Mouse (Mus musculus) forebrain, postnatal 0 days (tissue): ENCODE measurements around the gene Dcst2. TPM values are rescaled to one million over a fixed set of nuclear protein-coding genes. Genes with fewer than 3 reads are reported as not detected.

Experiments used
- ATAC-seq: fragments of 200-750 bp; cut with Nextera tagmentation; 2 replicates; pipeline ENCODE4 v1.8.0; 2017; ENCODE audit warnings: mild to moderate bottlenecking, moderate library complexity
- DNase-seq: peaks from one replicate; pipeline ENCODE4 v3.0.0-alpha.2; 2015
- H3K27ac ChIP-seq: fragments of 300-500 bp; sonication (generic); 2 replicates; pipeline ENCODE4 v1.5.1; 2014; ENCODE audit warnings: low read depth, mild to moderate bottlenecking, antibody characterized with exemption, low read length, moderate library complexity, mixed read lengths
- H3K27me3 ChIP-seq: fragments of 300-500 bp; sonication (generic); 2 replicates; pipeline ENCODE4 v1.6.1; 2014; ENCODE audit warnings: mild to moderate bottlenecking, low read length, mixed read lengths; ENCODE audit not compliant: insufficient read depth
- H3K36me3 ChIP-seq: fragments of 300-500 bp; sonication (generic); 2 replicates; pipeline ENCODE4 v1.6.1; 2014; ENCODE audit warnings: mild to moderate bottlenecking, moderate library complexity; ENCODE audit not compliant: insufficient read depth
- H3K4me1 ChIP-seq: fragments of 300-500 bp; sonication (generic); 2 replicates; pipeline ENCODE4 v1.6.1; 2014; ENCODE audit warnings: antibody characterized with exemption; ENCODE audit not compliant: insufficient read depth
- H3K4me2 ChIP-seq: fragments of 300-500 bp; sonication (generic); 2 replicates; pipeline ENCODE4 v1.6.1; 2014; ENCODE audit warnings: low read depth, mild to moderate bottlenecking, moderate library complexity
- H3K4me3 ChIP-seq: fragments of 300-500 bp; sonication (generic); 2 replicates; pipeline ENCODE4 v1.5.1; 2014; ENCODE audit warnings: low read depth, low read length, mixed read lengths
- H3K9ac ChIP-seq: fragments of 300-500 bp; sonication (generic); 2 replicates; pipeline ENCODE4 v1.6.1; 2014; ENCODE audit warnings: mild to moderate bottlenecking
- H3K9me3 ChIP-seq: fragments of 300-500 bp; sonication (generic); 2 replicates; pipeline ENCODE4 v1.6.1; 2016; ENCODE audit warnings: low read length
- CTCF ChIP-seq: sonication (generic); IDR thresholded peaks from 2 replicates; pipeline ENCODE4 v1.5.1; 2016; ENCODE audit warnings: antibody characterized with exemption, control low read depth, low read depth
- WGBS: fragments of 180-500 bp; shearing (Covaris S2); extraction: QIAGEN DNeasy Blood & Tissue Kit; methylation state at CpG from one replicate; pipeline ENCODE4 v1.1.7; 2014; 5-methylcytosine and 5-hydroxymethylcytosine counted together
- polyA plus RNA-seq: library from polyadenylated mRNA; unstranded; fragments of >200 nt; fragmentation: Nextera tagmentation; extraction: Ambion mirVana; gene quantifications from 2 replicates; pipeline ENCODE4 v1.2.1, GENCODE M21; 2015
- total RNA-seq: library from RNA; depleted of rRNA; stranded (reverse); fragments of >200 nt; gene quantifications from 2 replicates; pipeline ENCODE4 v1.2.3, GENCODE M21; 2014

Gene Dcst2
- total and polyA plus RNA-seq, 2 experiments from 2014 or later, result 0.19 to 0.56 TPM

GRCm38 (mm10) chr3:89388134-89388881 lies 26.5 kb downstream of the Dcst2 start:
- no peak overlapping the region for H3K27ac ChIP-seq
- H3K27me3 ChIP-seq, result no peaks in the 10 kb centered on the region; the same call in 1 of the 2 replicates
- peaks cover 20% of the 10 kb centered on the region for H3K4me1 ChIP-seq
- ATAC-seq (peak; percentile 23; the same call in 1 of the 2 replicates), DNase-seq (no peak)
- H3K9me3 ChIP-seq, result no peaks in the 10 kb centered on the region
- no peak overlapping the region for H3K4me2 ChIP-seq
- no peak overlapping the region for H3K9ac ChIP-seq
- no peaks in the 10 kb centered on the region for H3K36me3 ChIP-seq
- TF ChIP-seq CTCF, result no peak
- no peak overlapping the region for H3K4me3 ChIP-seq
- WGBS, result 53% methylated on average over 11 of the region's 11 CpGs

DNA sequence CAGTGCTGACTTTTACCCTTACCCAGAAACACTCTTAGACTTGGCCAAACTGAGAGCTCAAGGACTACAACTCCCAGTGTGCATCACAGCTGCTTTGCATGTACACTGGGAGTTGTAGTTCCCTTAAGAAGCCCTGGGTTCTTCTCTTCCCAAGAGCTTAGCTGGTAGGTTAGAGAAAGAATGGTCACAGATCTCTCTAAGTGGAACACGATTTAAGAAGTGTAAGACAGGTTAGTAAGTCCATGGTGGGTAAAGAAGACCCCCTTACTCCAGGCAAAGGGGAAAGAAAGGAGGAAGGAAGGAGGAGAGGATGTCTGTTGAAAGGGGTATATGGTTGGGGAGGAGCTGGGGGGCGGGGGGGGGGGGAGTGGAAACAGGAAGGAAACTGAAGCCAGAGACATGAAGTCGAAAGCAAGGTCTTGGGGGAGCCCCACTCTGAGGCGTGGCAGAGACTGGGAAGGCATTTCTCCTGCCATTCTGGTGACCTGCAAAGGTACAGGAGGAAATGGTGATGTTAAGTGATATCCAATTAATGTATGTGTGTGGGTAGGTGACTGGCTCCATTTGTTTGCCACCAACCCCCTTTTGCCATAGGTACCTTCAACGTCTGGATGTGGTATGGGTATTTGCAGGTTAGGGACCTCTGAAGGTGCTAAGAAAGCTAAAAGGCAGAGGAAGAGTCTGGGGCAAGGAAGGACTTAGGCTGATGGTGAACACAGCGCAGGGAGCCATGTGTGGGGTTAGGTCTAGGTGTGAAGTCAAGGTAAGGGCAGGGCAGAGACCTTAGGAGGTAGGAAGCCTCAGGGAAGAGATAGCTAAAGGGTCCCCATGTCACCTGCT lies 27.3 kb downstream of the Dcst2 start:
- no peak overlapping the region for H3K9ac ChIP-seq
- peak; percentile 63 for ATAC-seq

GRCm38 (mm10) chr3:89390111-89390515 lies 28.3 kb downstream of the Dcst2 start:
- peaks cover 27% of the 10 kb centered on the region for H3K4me1 ChIP-seq
- DNase-seq (no peak), ATAC-seq (no peak)
- H3K36me3 ChIP-seq, result no peaks in the 10 kb centered on the region
- H3K4me3 ChIP-seq, result no peak overlapping the region
- WGBS, result 40% methylated on average over 5 of the region's 5 CpGs
- no peak overlapping the region for H3K27ac ChIP-seq
- TF ChIP-seq CTCF, result no peak
- no peaks in the 10 kb centered on the region for H3K9me3 ChIP-seq
- no peak overlapping the region for H3K9ac ChIP-seq
- no peak overlapping the region for H3K4me2 ChIP-seq
- H3K27me3 ChIP-seq, result peaks cover 3% of the 10 kb centered on the region; the same call in 1 of the 2 replicates

More for the DNA sequence above, 27.3 kb downstream of the Dcst2 start:
- H3K4me1 ChIP-seq, result peaks cover 26% of the 10 kb centered on the region
- no peaks in the 10 kb centered on the region; the same call in 1 of the 2 replicates for H3K27me3 ChIP-seq
- H3K4me2 ChIP-seq, result no peak overlapping the region
- 73% methylated on average over 5 of the region's 6 CpGs for WGBS
- no peak overlapping the region for H3K4me3 ChIP-seq
- H3K9me3 ChIP-seq, result no peaks in the 10 kb centered on the region
- TF ChIP-seq CTCF, result no peak
- peak; percentile 71 for DNase-seq
- no peak overlapping the region for H3K27ac ChIP-seq
- no peaks in the 10 kb centered on the region for H3K36me3 ChIP-seq

GRCm38 (mm10) chr3:89390699-89391662 lies 29.2 kb downstream of the Dcst2 start:
- ATAC-seq (no peak), DNase-seq (no peak)
- peak overlapping the region; percentile 96 for H3K4me2 ChIP-seq
- 14% methylated on average over 19 of the region's 19 CpGs for WGBS
- no peak overlapping the region for H3K27ac ChIP-seq
- no peaks in the 10 kb centered on the region for H3K9me3 ChIP-seq
- no peak for TF ChIP-seq CTCF
- no peaks in the 10 kb centered on the region for H3K36me3 ChIP-seq
- H3K4me1 ChIP-seq, result peaks cover 27% of the 10 kb centered on the region
- H3K27me3 ChIP-seq, result peaks cover 8% of the 10 kb centered on the region; the same call in 1 of the 2 replicates
- peak overlapping the region; percentile 44 for H3K9ac ChIP-seq
- H3K4me3 ChIP-seq, result peak overlapping the region; percentile 38

- TF ChIP-seq CTCF, result no peak
- Histone ChIP-seq H3K36me3 (no peaks in the 10 kb centered on the region), H3K27ac (no peak overlapping the region), H3K4me2 (peak overlapping the region; percentile 96), H3K4me3 (peak overlapping the region; percentile 38), H3K4me1 (peaks cover 27% of the 10 kb centered on the region), H3K9ac (peak overlapping the region; percentile 44), H3K9me3 (no peaks in the 10 kb centered on the region), H3K27me3 (peaks cover 8% of the 10 kb centered on the region; the same call in 1 of the 2 replicates)
- WGBS, result 3% methylated on average over 54 of the region's 56 CpGs
- DNase-seq (no peak), ATAC-seq (no peak)
Measured at GRCm38 (mm10) chr3:89391663-89392511, 30.1 kb downstream of the Dcst2 start.

- no peaks in the 10 kb centered on the region for H3K9me3 ChIP-seq
- peak overlapping the region; percentile 10; the same call in 1 of the 2 replicates for H3K9ac ChIP-seq
- H3K36me3 ChIP-seq, result no peaks in the 10 kb centered on the region
- TF ChIP-seq CTCF, result no peak
- ATAC-seq (no peak), DNase-seq (no peak)
- H3K4me1 ChIP-seq, result peaks cover 27% of the 10 kb centered on the region
- H3K27me3 ChIP-seq, result peaks cover 8% of the 10 kb centered on the region; the same call in 1 of the 2 replicates
- H3K27ac ChIP-seq, result no peak overlapping the region
- WGBS, result 0% methylated on average over 22 of the region's 24 CpGs
- H3K4me2 ChIP-seq, result peak overlapping the region; percentile 96
- peak overlapping the region; percentile 38 for H3K4me3 ChIP-seq
Measured at GRCm38 (mm10) chr3:89392871-89393311, 31.1 kb downstream of the Dcst2 start.
